Mouse (Mus musculus): Measurements from ENCODE around the gene Tysnd1.

DNA sequence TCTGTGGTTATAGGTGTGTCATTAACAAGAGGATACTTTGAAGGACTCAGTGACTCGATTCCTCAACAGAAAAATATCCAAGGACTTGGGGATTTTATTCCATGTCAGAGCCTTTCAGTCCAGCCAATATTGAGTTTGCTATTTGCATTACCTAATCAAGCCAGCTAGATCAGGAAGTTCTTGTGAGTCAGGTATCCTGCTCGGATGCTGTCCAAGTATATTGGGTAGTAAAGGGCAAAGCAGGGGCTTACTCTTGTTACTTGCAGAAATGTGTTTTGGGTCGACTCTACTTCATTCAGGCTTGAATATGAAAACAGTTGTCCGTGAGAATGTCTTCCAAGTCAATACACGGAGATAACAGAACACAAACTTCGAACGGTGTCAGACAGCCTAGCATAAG, 40.6 kb upstream of the Tysnd1 start:
- TF ChIP-seq EP300 (IDR thresholded peaks at IDR 0.05) (no peak), CTCF (IDR thresholded peaks at IDR 0.05) (no peak)
